Mouse (Mus musculus) embryonic fibroblast, embryonic 13.5 days (primary cell): ENCODE data around the gene Pde10a.

Experiments
- CTCF ChIP-seq: IDR thresholded peaks from 2 replicates; pipeline ENCODE4 v1.5.1; 2011; ENCODE audit warnings: mild to moderate bottlenecking, control low read depth, low read length, moderate library complexity, borderline replicate concordance; ENCODE audit not compliant: insufficient read depth
- POLR2A ChIP-seq: IDR thresholded peaks from 2 replicates; pipeline ENCODE4 v1.6.1; 2011; ENCODE audit warnings: low read depth, mild to moderate bottlenecking, control low read depth, low read length, moderate library complexity

- no peak for TF ChIP-seq CTCF
- no peak for TF ChIP-seq POLR2A
Measured at GRCm38 (mm10) chr17:8888105-8888504, 362.9 kb downstream of the Pde10a start.
